Mouse (Mus musculus) T-helper 2 cell (primary cell): ENCODE results near the gene Plcxd1.
"Not testable (repeated sequence)": the region's sequence is repeated elsewhere in the genome, so short reads cannot be mapped to it uniquely, and the experiment has no call there.

Experiments
- in situ Hi-C: fragments of 300-600 bp; cut with MboI, MseI; formaldehyde crosslinking; loops from one replicate; pipeline ENCODE4 v1.15.1; 2025; ENCODE audit warnings: high pct_unique_total_duplicates

The Plcxd1 gene

GRCm38 (mm10) chr5:110099656-110100580 is at the start of gene Plcxd1:
TSS of gene Plcxd1 (plus strand) at chr5:110099969.
- in situ Hi-C loops = loop anchor here (5.0 to 25.0 kb wide), 2 partner anchors 548 to 1638 kb away; partner anchors contain the start of gene Pcgf3

DNA sequence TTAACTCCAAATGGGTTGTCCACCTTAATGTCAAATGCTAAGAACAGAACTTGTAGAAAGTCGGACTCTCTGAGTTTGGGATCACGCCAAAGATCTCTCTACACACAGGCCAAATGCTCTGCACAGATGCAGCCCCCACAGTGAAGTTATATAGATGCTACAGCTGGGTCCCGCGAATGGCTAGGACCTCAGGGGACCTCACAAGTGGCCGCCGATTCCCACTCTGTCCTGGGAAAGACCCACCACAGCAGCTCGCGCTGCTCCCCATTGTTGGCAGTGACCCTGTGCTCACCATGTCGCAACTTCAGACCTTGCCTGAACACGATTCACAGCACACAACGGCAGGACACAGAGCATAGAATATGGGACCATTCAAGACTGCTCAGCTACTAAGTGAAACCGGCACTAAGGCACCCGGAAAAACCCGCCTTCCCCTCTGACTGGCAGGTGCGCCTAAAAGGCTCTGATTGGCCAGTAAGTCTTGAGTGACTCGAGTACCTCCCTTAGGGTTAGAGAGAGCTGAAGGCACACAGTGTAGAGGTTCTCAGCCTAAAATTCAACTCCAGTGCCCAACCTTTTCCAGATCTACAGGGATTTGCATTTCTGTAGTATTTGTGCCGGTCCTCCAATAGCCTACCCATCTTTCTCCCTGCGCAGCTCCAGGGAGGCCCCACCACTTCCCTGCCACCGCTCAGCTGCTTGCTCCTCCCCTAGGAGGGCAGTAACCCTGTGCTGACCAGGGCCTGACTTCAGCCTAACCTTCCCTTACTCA is 41.9 kb upstream of the Plcxd1 start:
- in situ Hi-C loops = no loop called here

- in situ Hi-C loops = not testable (repeated sequence)
These were observed 27.4 kb upstream of the Plcxd1 start, which contains the start of gene Gm17655 for GRCm38 (mm10) chr5:110072413-110072812. TSS of gene Gm17655 (minus strand) at chr5:110072513.

DNA sequence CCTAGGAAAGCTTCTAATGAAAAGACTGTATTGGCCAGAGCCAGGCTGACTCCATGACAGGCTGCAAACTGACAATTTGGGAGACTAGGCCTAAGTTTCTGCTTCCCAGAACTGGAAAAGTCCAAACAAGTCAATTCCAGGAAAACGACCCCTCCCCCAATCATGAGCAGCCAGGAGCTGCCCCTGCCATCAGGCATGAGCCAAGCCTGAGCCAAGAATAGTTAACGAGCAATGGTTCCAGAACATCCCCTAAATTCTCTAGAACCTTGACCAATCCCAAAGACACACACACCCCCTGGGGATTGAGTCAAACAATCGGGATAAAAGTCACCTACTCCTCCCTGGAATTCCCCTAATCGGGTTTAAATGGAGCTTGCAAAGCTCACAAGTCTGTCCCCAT is 16.8 kb upstream of the Plcxd1 start:
- in situ Hi-C loops = no loop called here

GRCm38 (mm10) chr5:110086161-110086866 is 13.5 kb upstream of the Plcxd1 start:
- in situ Hi-C loops = no loop called here

DNA sequence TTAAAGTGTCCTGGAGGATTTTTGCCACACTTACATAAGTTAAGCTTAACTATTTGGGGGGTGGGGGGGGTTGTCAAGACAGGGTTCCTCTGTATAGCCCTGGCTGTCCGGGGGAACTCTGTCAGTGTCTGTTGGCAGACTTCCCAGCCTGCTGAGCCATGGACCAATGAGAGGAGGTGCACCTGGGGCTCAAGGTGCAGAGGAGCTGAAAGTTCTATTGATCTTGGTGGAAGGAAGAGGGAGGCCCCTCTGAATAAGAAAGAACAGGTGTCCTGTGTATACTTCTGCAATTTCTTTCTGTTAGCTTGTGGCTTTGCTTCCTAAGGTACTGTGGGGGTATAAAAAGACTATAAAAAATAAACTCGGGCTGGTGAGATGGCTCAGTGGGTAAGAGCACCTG is 8.2 kb upstream of the Plcxd1 start:
- in situ Hi-C loops = no loop called here

DNA sequence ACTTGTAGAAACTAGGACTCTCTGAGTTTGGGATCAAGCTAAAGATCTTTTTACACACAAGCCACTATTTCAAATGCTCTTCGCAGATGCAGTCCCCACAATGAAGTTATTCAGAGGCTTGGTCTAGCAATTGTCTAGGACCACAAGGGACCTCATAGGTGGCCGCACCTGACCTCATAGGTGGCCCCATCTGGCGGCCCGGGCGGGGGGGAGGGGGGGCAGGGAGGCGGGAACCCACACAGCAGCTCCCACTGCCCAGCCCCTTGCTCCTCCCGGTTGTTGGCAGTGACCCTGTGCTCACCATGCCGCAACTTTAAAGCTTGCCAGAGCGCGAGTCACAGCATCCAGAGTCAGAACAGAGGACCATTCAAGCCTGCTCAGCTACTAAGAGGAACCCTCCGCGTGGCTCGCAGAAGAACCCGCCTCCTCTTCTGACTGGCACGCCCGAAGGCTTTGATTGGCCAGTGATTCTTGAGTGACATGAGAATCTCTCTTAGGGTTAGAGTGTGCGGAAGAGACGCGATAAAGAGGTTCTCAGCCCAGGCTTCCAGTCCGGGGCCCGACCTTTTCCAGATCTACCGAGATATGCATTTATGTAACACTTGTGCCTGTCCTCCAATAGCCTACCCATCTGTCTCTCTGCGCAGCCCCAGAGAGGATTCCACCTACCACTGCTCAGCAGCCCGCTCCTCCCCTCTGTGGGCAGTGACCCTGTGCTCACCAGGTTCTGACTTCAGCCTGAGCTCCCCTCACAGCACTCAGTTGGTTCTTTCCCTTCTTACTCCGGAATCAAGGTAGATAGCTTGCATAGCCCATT is 5.5 kb upstream of the Plcxd1 start, which contains the start of gene Gm35315:
Gene Gm35315 (minus strand): TSS at position 391 of the 817 bp plus-strand sequence.
- in situ Hi-C loops = no loop called here

DNA sequence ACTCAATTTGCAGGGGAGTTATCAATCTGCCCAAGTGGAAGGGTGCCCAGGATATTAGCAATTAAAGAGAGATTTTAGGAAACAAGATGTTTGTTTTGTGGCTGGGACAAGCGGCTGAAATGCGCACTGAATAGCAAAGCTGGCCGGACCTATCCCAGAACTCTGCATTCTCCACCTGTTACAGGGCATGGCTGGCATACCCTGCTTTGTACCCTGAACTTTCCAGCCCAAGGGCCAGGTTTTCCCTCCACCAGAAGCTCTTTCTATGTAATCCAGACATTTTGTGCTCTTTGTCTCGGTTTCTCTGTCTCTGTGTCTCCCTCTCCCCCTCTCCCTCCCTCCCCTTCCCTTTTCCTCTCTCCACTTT is 4.9 kb upstream of the Plcxd1 start:
- in situ Hi-C loops = loop anchor here (5.0 kb wide), 1 partner anchor 543 kb away; no protein-coding TSS in a partner anchor

- in situ Hi-C loops = loop anchor here (5.0 kb wide), 1 partner anchor 547 kb away; no protein-coding TSS in a partner anchor
These were observed 735 bp upstream of the Plcxd1 start for GRCm38 (mm10) chr5:110098991-110099477.

GRCm38 (mm10) chr5:110100921-110101631 is 1.3 kb downstream of the Plcxd1 start:
- in situ Hi-C loops = loop anchor here (25.0 kb wide), 1 partner anchor 1639 kb away; the partner anchor contains the start of gene Pcgf3

GRCm38 (mm10) chr5:110101716-110102347 is 2.1 kb downstream of the Plcxd1 start:
- in situ Hi-C loops = loop anchor here (25.0 kb wide), 1 partner anchor 1640 kb away; the partner anchor contains the start of gene Pcgf3

DNA sequence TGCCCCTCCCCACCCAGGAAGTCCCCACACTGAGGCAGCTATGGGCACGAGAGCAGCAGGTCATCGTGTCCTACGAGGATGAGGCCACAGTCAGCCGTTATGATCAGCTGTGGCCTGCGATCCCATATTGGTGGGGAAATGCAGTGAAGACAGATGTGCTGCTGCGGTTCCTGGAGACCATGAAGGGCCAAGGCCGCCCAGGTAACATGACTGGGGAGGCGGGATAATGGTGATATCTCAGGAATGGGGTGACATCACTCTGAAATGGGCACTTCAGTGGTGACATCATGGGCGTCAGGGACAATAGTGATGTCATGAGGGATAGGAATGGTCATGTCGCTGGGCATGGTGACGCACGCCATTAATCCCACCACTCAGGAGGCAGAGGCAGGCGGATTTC is 2.7 kb downstream of the Plcxd1 start:
- in situ Hi-C loops = loop anchor here (25.0 kb wide), 1 partner anchor 1640 kb away; the partner anchor contains the start of gene Pcgf3

DNA sequence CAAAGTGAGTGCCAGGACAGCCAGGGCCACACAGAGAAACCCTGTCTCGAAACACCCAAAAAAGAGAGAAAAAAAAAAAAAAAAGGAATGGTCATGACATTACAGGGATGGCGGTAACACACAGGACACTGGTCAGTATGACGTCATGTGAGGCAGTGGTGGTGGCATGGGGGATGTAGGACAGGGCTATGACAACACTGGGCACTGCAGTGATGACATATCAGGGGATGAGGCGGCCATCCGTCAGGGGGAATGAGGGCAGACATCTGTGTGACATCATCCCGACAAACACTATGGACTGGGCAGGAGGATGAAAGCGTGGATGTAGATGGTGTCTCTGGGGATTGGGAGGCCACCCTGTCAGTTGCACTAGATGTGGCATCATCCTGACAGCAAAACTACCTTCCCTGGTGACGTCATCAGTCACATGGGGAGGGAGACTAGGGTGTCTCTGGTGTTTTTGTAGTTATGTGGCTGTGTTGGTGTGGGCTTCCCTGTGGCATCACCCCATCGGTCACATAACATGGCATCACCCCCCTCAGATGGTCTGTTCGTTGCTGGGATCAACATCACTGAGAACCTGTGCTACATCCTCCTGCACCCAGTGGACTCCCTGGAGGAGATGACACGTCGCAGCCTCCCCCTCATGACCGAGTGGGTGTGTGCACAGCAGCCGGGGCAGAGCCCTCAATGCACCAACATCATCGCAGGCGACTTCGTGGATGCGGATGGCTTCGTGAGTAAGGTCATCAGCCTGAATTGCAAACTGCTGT is 3.3 kb downstream of the Plcxd1 start:
- in situ Hi-C loops = loop anchor here (25.0 kb wide), 1 partner anchor 1641 kb away; the partner anchor contains the start of gene Pcgf3

DNA sequence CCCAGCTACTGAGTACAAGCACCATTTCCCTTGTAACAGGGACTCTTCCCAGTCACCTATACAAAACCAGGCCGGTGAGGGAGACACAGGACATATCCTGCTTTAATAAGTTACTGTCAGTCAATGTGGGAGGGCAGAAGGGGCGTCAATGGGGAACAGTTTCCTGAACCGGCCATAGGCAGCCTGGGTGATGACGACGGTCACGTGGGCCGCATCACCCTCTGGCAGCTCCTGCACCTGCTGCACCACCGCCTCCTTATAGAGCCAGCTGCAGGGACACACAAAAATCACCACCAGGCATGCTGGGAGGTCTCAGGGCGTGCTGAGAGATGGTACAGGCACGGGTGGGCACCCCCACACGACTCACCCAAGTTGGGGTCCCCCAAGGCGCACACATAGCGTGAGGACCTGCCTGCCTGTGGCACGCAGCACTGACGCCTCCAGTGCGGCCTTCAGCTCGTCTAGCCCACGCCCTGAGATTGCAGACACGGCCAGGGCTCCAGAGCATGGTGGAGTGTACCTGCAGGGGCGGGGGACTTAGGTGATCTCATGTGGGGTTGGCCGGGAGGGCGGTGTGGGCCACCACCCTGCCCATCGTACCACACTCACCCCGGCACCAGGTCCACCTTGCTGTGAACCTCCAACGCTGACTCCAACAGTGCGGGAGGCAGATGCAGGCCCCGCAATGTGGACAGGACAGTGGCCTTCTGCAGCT is 4.3 kb downstream of the Plcxd1 start:
- in situ Hi-C loops = loop anchor here (25.0 kb wide), 1 partner anchor 1642 kb away; the partner anchor contains the start of gene Pcgf3

GRCm38 (mm10) chr5:110104616-110105380 is 5.0 kb downstream of the Plcxd1 start:
- in situ Hi-C loops = loop anchor here (25.0 kb wide), 1 partner anchor 1642 kb away; the partner anchor contains the start of gene Pcgf3

DNA sequence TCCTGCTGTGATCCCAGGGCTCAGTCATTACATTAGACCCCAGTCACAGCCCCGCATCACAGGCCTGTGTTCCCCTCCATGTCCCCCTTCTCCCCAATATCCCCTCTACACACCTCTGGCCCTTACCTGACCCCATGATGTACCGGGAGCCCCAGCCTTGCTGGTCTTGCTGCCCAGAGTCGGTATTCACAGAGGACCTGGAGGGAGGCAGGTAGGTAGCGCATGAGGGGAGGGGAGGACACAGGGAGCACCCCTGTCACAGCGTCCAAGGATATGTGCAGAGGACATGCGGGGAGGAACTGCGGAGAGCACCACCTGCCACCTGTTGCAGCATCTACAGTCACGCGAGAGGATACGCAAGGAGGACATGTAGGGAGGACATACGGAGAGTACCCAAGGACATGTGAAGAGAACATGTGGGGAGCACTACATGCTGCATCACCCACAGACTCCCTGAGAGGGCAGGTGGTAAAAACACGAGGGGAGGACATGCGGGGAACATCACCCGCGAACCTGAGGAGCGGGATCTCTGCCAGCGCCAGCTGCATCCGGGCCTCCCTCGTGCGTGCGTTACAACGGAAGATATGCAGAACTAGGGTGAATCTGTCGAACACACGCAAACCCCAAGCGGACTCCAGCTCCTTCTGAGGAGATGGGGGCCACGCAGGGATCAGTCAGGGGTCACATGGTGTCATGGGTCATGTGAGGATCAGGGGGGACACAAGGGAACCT is 6.5 kb downstream of the Plcxd1 start:
- in situ Hi-C loops = loop anchor here (25.0 kb wide), 1 partner anchor 1644 kb away; the partner anchor contains the start of gene Pcgf3
